Mouse (Mus musculus) midbrain, embryonic 16.5 days (tissue): ENCODE results near the gene Gm20431. TPM values are rescaled to one million over a fixed set of nuclear protein-coding genes. Genes with fewer than 3 reads are reported as not detected.
A peak's percentile ranks its signal among the peaks of the same experiment; 100 is the strongest.

Experiments
- ATAC-seq: fragments of 200-750 bp; cut with Nextera tagmentation; 2 replicates; pipeline ENCODE4 v1.8.0; 2017; ENCODE audit warnings: moderate TSS enrichment
- H3K27ac ChIP-seq: fragments of 300-500 bp; sonication (generic); 2 replicates; pipeline ENCODE4 v1.5.1; 2014; ENCODE audit warnings: mild to moderate bottlenecking, low read length, mixed read lengths
- H3K27me3 ChIP-seq: fragments of 300-500 bp; sonication (generic); 2 replicates; pipeline ENCODE4 v1.6.1; 2014; ENCODE audit warnings: low read depth, low read length, mixed read lengths; ENCODE audit not compliant: control insufficient read depth, insufficient read depth
- H3K36me3 ChIP-seq: fragments of 300-500 bp; sonication (generic); 2 replicates; pipeline ENCODE4 v1.6.1; 2014; ENCODE audit warnings: mild to moderate bottlenecking, low read length, moderate library complexity, mixed read lengths; ENCODE audit not compliant: control insufficient read depth, insufficient read depth
- H3K4me1 ChIP-seq: fragments of 300-500 bp; sonication (generic); 2 replicates; pipeline ENCODE4 v1.6.1; 2014; ENCODE audit warnings: mild to moderate bottlenecking, low read length, mixed read lengths; ENCODE audit not compliant: control insufficient read depth, insufficient read depth
- H3K4me2 ChIP-seq: fragments of 300-500 bp; sonication (generic); 2 replicates; pipeline ENCODE4 v1.6.1; 2014; ENCODE audit warnings: mild to moderate bottlenecking, low read length, mixed read lengths
- H3K4me3 ChIP-seq: fragments of 300-500 bp; sonication (generic); 2 replicates; pipeline ENCODE4 v1.5.1; 2014; ENCODE audit warnings: low read depth, mild to moderate bottlenecking, low read length, moderate library complexity, mixed read lengths
- H3K9ac ChIP-seq: fragments of 300-500 bp; sonication (generic); 2 replicates; pipeline ENCODE4 v1.6.1; 2014; ENCODE audit warnings: low read depth, low read length, mixed read lengths
- H3K9me3 ChIP-seq: fragments of 300-500 bp; sonication (generic); replicated peaks from 2 replicates; pipeline ENCODE4 v1.6.1; 2014; ENCODE audit warnings: mild to moderate bottlenecking, low read length, mixed read lengths; ENCODE audit not compliant: control insufficient read depth, poor library complexity, severe bottlenecking
- WGBS: fragments of 180-500 bp; shearing (Covaris S2); extraction: QIAGEN DNeasy Blood & Tissue Kit; methylation state at CpG from one replicate; pipeline ENCODE4 v1.1.7; 2014; 5-methylcytosine and 5-hydroxymethylcytosine counted together
- microRNA-seq: library from miRNA; unstranded; fragments of <30 nt; microRNA quantifications from one replicate; pipeline ENCODE4, GENCODE M21; 2017
- polyA plus RNA-seq: library from polyadenylated mRNA; unstranded; fragments of >200 nt; fragmentation: Nextera tagmentation; extraction: Ambion mirVana; gene quantifications from 2 replicates; pipeline ENCODE4 v1.2.1, GENCODE M21; 2015

Gm20431 gene
- polyA plus RNA-seq, 1 experiment from 2014 or later: 9.2 TPM

GRCm38 (mm10) chr2:167562101-167562500 lies 99.2 kb downstream of the Gm20431 start:
- peaks cover 6% of the 10 kb centered on the region for H3K4me1 ChIP-seq
- H3K27me3 ChIP-seq: no peaks in the 10 kb centered on the region
- ATAC-seq: no peak
- H3K4me3 ChIP-seq: no peak overlapping the region
- no peak overlapping the region for H3K4me2 ChIP-seq
- 35% methylated on average over 8 of the region's 8 CpGs for WGBS
- no peaks in the 10 kb centered on the region for H3K9me3 ChIP-seq
- H3K36me3 ChIP-seq: no peaks in the 10 kb centered on the region
- H3K27ac ChIP-seq: no peak overlapping the region
- no peak overlapping the region for H3K9ac ChIP-seq

GRCm38 (mm10) chr2:167559413-167559812 lies 101.9 kb downstream of the Gm20431 start:
- peak overlapping the region; percentile 56 for H3K9ac ChIP-seq
- H3K27ac ChIP-seq: no peak overlapping the region
- 12% methylated on average over 27 of the region's 27 CpGs for WGBS
- H3K4me1 ChIP-seq: peaks cover 6% of the 10 kb centered on the region
- H3K36me3 ChIP-seq: no peaks in the 10 kb centered on the region
- H3K4me2 ChIP-seq: peak overlapping the region; percentile 57
- no peaks in the 10 kb centered on the region for H3K27me3 ChIP-seq
- H3K4me3 ChIP-seq: peak overlapping the region; percentile 19
- H3K9me3 ChIP-seq: no peaks in the 10 kb centered on the region
- ATAC-seq: no peak

Small RNAs within 50 kb of the gene (microRNA-seq; reads per million reads assigned to microRNA genes)
- gene Gm22355: not detected

Other genes starting within 250 kb of the Gm20431 start
- 19.4 and 20.9 TPM in 2 replicates for gene Slc9a8, start 239.8 kb downstream of the Gm20431 start, polyA plus RNA-seq
- 111 and 121 TPM in 2 replicates for gene Rnf114, start 168.9 kb downstream of the Gm20431 start, polyA plus RNA-seq
- 32.2 and 34.4 TPM in 2 replicates for gene Spata2, start 168.6 kb downstream of the Gm20431 start, polyA plus RNA-seq
- gene Snai1, start 123.3 kb downstream of the Gm20431 start, polyA plus RNA-seq: 3.9 and 4.7 TPM in 2 replicates
- 321 and 344 TPM in 2 replicates for gene Ube2v1, start 29.4 kb downstream of the Gm20431 start, polyA plus RNA-seq
- gene Cebpb, start 27.4 kb upstream of the Gm20431 start, polyA plus RNA-seq: 0.37 and 0.60 TPM in 2 replicates
- 29.7 and 30.3 TPM in 2 replicates for gene Tmem189, start 28.3 kb upstream of the Gm20431 start, polyA plus RNA-seq